Mouse (Mus musculus) heart, adult 10 weeks (tissue): ENCODE measurements around the gene Olfr1286. TPM values are rescaled to one million over a fixed set of nuclear protein-coding genes. Genes with fewer than 3 reads are reported as not detected.

Experiments
- polyA plus RNA-seq: library from polyadenylated mRNA; stranded (reverse); fragments of 350-450 nt; fragmentation: Illumina TruSeq; extraction: RNeasy Lipid Tissue Mini Kit (QIAGEN cat#74804); gene quantifications from one replicate; pipeline ENCODE4 v1.2.3, GENCODE M21; 2014; ENCODE audit warnings: low read depth, low replicate concordance

Gene Olfr1286
- polyA plus RNA-seq, result not detected

GRCm38 (mm10) chr2:111422931-111423330, at the start of gene Olfr1286:
Gene Olfr1286, minus strand, starts transcription at chr2:111423115.

GRCm38 (mm10) chr2:111448842-111449241, 25.9 kb upstream of the Olfr1286 start, which contains the start of gene Olfr1287:
Gene Olfr1287, plus strand, starts transcription at chr2:111449142.

GRCm38 (mm10) chr2:111375222-111375621, 47.7 kb downstream of the Olfr1286 start, which contains the start of gene Olfr1284:
Gene Olfr1284, plus strand, starts transcription at chr2:111375522.

Other genes with a start within 250 kb of the Olfr1286 start
- gene 4930430A15Rik, start 193.5 kb downstream of the Olfr1286 start, polyA plus RNA-seq, result not detected
- gene Olfr1275, start 187.8 kb downstream of the Olfr1286 start, polyA plus RNA-seq, result not detected
- gene Olfr1276, start 168.6 kb downstream of the Olfr1286 start, polyA plus RNA-seq, result not detected
- not detected for gene Olfr1277, start 149.0 kb downstream of the Olfr1286 start, polyA plus RNA-seq
- gene Olfr1278, start 133.0 kb downstream of the Olfr1286 start, polyA plus RNA-seq, result not detected
- gene Olfr1279, start 122.5 kb downstream of the Olfr1286 start, polyA plus RNA-seq, result not detected
- not detected for gene Olfr1280, start 109.1 kb downstream of the Olfr1286 start, polyA plus RNA-seq
- gene Olfr1281, start 96.6 kb downstream of the Olfr1286 start, polyA plus RNA-seq, result not detected
- gene Olfr1282, start 87.0 kb downstream of the Olfr1286 start, polyA plus RNA-seq, result not detected
- gene Olfr1283, start 56.3 kb downstream of the Olfr1286 start, polyA plus RNA-seq, result not detected
- not detected for gene Olfr1284, start 47.6 kb downstream of the Olfr1286 start, polyA plus RNA-seq
- not detected for gene Olfr1287, start 26.0 kb upstream of the Olfr1286 start, polyA plus RNA-seq
- not detected for gene Olfr1288, start 51.0 kb upstream of the Olfr1286 start, polyA plus RNA-seq
- gene Olfr1289, start 57.7 kb upstream of the Olfr1286 start, polyA plus RNA-seq, result not detected
- not detected for gene Olfr1290, start 70.7 kb upstream of the Olfr1286 start, polyA plus RNA-seq
- not detected for gene Olfr1291-ps1, start 74.1 kb upstream of the Olfr1286 start, polyA plus RNA-seq
- gene Olfr1293-ps, start 102.1 kb upstream of the Olfr1286 start, polyA plus RNA-seq, result not detected
- gene Olfr1294, start 117.2 kb upstream of the Olfr1286 start, polyA plus RNA-seq, result not detected
- not detected for gene Olfr1295, start 146.6 kb upstream of the Olfr1286 start, polyA plus RNA-seq
- not detected for gene Olfr1297, start 203.4 kb upstream of the Olfr1286 start, polyA plus RNA-seq
- gene Olfr1298, start 226.1 kb upstream of the Olfr1286 start, polyA plus RNA-seq, result not detected
- not detected for gene Olfr1299, start 238.3 kb upstream of the Olfr1286 start, polyA plus RNA-seq